8 mouse cellular contexts compared by ENCODE assay signal in genomic region chr2:104095741-104096213, GRCm38 (mm10). TPM values are rescaled to one million over a fixed set of nuclear protein-coding genes. Genes with fewer than 3 reads are reported as not detected.
DNase-seq lines count a peak whose midpoint lies in the region; ATAC-seq lines count a peak whose summit lies in the region.

TSS of gene Cd59a (plus strand) at chr2:104095801.

- H3K4me1 ChIP-seq in hindbrain, embryonic 13.5 days (replicated peaks) = peaks cover 12% of the 10 kb centered on the region

- peak within 1 kb of the TSS; percentile 44 for H3K4me3 ChIP-seq in hindbrain, embryonic 13.5 days

- H3K27ac ChIP-seq in hindbrain, embryonic 13.5 days = peak within 1 kb of the TSS; percentile 80

- peak within 1 kb of the TSS; percentile 67 for H3K4me2 ChIP-seq in hindbrain, embryonic 13.5 days

- peak within 1 kb of the TSS; percentile 70 for H3K9ac ChIP-seq in hindbrain, embryonic 13.5 days

- peak; percentile 89 for ATAC-seq in hindbrain, embryonic 13.5 days (ENCODE audit: low FRiP score)

- H3K36me3 ChIP-seq in hindbrain, embryonic 13.5 days = no peaks in the 10 kb centered on the region

- peak; percentile 8 for DNase-seq in T-cell, adult 2 months (ENCODE audit: low spot score)
- peak; percentile 64 to 66 for DNase-seq in cerebellum, postnatal 36 days
- peak; percentile 32 to 33 for DNase-seq in frontal cortex, postnatal 36 days (ENCODE audit: low spot score in 2 of 2)
- DNase-seq in layer of hippocampus, postnatal 25 days (ENCODE audit: extremely low spot score in 1 of 2, low spot score in 1 of 2) = peak; percentile 16 to 32
- DNase-seq in lung, postnatal 14 days = peak; percentile 80
- DNase-seq in retina, postnatal 1 day = peak; percentile 76
- DNase-seq in urinary bladder, adult 2 months (ENCODE audit: low spot score) = peak; percentile 48

- H3K9me3 ChIP-seq in hindbrain, embryonic 13.5 days = no peaks in the 10 kb centered on the region

- WGBS in hindbrain, embryonic 13.5 days = 2% methylated on average over 15 of the region's 15 CpGs

- no peaks in the 10 kb centered on the region for H3K27me3 ChIP-seq in hindbrain, embryonic 13.5 days

RNA-seq across cellular contexts. Expression of gene Cd59a, which starts in this region (rescaled TPM):
- 17.9 and 18.7 TPM in 2 replicates for polyA plus RNA-seq in hindbrain, embryonic 13.5 days (2015; fragmentation: Nextera tagmentation; extraction: Ambion mirVana)
- 1 to 10 TPM; 3.8 TPM for total RNA-seq in layer of hippocampus, postnatal 25 days (2021)
- 122 and 131 TPM in 2 replicates for polyA plus RNA-seq in urinary bladder, adult 2 months (2012; rRNA removed)

Comparison
In these comparisons a context has a peak if more than half of its experiments do, and no peak if none do; other contexts are left out.
1. Peak in every context shown above with its lines: DNase-seq, ATAC-seq, H3K4me3 ChIP-seq and H3K27ac ChIP-seq.
2. DNase-seq: peak in every context shown above with its lines; median percentile 80 in lung, postnatal 14 days; 76 in retina, postnatal 1 day; 65 in cerebellum, postnatal 36 days; 48 in urinary bladder, adult 2 months; 32 in frontal cortex, postnatal 36 days; 24 in layer of hippocampus, postnatal 25 days; 8 in T-cell, adult 2 months.